Mouse (Mus musculus): ENCODE data around the gene Itk.

Itk gene

DNA sequence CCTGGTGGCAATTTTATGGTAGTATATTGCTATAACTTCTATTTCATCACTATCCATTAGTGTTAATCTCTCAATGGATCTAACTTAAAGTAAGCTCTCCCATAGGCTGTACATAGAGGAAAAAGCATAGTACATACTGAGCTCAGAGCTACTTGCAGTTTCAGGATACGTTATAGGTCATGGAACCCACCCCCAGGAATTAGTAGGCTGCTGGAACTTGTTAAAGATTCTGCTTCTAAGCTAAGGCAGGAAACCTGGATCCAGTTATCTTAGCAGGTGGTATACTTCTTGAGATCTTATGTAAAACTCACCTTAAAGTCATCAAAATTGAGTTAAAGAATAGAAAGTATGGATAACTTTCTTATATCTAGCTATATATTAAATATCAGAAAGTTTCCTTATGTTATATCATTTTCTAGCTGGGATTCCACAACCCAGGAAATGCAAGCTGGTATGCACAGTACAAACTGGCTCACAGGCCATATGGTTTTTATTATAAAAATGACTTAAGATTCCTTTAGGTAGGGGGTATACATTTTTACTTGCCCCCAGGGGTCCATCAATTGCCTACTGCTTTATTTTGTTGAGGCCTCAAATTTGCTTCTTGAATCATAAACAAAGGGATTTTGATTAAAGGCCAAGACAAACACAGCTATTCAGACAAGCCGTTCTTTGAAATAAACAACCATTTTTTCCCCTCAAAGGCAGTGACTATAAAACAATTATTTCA, 39.5 kb downstream of the Itk start:
- DNase-seq: no peak

DNA sequence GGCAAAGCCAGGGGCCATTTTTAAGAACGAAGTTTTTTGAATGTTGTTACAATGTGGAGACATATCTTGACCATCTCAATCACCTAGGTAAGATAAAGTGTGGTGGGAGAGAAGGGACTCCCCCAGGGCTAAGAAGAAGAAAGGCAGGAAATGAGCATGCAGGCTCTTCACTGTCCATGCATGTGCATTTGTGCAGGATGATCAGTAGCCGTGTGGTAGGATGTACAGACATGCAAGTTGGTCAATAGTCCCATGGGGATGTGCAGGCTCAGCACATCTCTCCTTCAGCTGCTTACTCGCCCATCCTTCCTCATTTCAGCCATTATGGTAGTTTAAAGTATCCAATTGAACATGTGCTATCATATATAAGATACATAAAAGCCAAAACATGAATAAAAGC, 40.9 kb downstream of the Itk start:
- DNase-seq: no peak

DNA sequence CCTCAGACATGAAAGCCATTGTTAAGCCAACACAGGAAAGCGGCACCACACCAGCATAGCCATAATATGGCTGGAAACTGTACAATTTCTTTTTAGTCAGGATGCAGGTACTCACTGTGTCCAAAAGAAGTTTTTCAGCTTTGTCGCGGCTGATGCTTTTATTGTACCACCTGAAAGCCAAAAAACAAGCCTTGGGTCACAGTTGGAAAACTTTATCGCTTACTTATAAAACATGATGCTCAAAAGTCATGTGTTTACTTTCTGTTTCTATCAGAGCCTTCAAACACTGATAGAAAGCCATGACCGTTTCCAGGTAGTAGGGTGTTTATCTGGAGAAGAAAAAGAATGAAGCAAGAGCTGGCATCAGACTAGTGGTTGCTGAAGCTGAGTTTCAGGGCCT, 41.6 kb downstream of the Itk start:
- no peak for DNase-seq

DNA sequence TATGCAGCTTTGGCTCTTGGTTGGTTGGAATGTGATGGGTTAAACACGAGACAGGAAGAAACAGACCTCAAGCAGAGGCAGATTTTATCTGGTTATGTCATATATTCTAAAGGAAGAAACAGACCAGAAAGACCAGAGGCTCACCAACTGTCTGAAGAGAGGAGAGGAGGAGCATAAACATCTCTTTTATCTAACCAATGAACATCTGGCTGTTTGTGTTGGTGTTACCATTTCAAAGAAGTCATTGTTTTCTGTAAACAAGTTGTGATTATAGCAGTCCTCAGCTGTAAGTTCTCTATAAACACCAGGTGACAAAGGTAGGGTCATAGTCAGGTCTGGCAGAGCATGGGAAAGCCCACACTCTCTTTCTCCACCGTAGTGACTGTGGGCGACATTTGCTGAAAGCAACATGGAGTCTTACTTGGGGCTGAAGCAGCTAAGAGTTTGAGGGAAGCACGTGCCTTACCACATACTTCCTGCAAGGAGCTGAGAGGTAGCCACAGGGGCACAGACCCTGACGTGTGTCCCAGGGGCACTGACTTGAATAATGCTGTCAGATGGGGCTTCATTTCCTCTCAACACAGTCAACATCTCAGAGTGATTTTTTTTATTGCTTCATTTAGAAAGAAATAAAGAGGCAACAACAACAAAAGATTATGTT, 45.3 kb downstream of the Itk start:
- DNase-seq: no peak

DNA sequence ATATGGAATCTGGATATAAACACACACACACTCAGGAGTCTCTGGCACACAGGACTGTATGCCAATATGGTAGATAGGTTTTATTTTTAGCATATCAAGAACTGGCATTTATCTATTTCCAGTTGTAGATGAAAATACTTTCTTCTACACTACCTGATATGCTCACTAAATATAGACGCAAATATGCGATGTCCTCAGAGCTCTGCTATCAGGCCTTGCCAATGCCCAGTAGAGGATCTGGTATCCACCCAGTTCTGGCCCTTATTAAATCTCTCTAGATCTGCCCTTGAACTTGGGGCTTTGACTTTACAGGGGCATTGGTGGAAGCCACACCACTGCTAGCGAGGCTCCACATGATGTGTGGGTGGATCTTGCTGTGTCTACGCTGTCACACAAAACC, 47.4 kb downstream of the Itk start:
- DNase-seq: no peak

DNA sequence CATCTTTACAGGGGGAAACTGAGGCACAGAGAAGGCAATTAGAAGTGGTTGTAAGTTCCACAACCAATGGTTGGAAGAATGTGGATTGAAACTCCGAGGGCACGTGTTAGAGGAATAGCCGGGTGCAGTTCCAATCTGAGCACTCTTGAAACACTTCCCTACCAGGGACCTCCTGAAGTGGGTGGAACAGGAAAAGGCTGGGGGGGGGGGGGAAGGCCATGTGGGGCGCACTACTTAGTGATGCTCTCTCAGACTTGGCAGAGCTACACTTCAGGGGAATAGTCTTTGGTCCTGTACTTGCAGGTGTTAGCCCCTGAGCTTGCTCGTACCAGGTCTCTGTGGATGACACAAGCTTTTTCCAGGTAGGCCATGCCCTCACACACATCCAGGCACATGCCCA, 53.3 kb downstream of the Itk start:
- DNase-seq: no peak

DNA sequence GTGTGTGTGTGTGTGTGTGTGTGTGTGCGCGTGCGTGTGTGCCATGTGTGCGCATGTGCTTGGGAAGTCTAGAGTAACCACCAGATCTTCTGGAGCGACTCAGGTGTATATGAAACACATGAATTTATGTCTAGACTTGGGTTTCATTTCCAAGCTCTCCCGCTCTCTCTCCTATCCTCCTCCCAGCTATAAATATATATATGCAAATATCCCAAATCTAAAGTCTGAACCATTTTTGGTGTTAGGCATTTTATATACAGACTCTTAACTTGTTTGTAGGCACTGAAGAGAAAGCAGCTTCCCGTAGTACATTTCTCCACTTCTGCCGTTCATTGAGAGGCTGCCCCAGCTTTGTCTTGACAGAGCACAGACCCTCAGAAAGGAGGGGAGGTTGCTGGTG, 57.1 kb downstream of the Itk start:
- DNase-seq: no peak

DNA sequence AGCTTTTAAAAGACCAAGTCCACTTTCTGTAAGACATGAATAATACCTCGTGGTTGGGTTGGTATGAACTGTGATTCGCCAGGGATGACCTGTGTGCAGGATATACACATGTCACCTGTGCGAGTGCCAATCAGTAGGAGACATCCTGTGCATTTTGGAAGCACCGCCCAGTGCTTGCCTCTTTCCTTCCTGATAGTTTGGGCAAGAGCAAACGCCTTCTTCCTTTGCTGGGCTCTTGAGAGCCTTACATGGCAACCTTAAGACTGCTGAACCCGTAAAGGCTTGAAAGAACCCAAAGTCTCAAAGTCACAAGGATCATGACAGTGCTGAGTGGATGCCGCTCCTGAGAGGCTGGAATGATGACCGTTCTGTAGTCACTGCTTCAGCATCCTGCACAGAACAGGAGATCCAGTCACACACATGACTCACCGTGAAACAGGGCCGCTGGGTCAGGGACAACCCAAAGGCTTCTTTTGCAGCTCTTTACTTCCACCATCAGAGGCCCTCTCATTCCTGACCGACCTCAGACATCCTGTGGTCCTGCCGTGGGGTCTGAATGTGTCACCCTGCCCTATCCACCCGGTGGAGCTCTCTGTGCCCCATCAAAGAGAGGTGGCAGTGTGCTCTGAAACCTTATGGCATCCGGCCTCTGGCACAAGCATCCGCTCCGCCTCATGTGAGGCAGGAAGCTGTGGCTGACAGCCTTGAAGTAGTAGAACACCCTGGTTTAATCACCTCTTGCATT, 62.9 kb downstream of the Itk start:
- DNase-seq: no peak

DNA sequence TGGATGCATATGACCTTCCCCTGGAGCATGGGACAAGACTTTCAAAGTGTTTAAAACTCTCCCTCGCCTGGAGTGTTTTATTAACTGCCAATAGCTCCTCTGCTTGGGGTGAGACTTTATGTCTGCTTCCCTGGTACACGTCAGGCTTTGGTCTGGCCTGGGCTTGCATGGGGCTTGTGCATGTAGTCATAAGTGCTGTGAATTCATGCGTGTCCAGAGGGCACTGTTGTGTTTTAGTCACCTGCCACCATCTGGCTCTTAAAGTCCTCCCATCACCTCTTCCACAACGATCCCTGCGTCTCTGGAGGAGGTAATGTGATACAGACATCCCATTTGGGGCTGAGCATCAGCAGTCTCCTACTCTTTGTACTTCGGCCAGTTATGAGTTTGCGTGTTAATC, 67.8 kb downstream of the Itk start:
- DNase-seq: no peak

DNA sequence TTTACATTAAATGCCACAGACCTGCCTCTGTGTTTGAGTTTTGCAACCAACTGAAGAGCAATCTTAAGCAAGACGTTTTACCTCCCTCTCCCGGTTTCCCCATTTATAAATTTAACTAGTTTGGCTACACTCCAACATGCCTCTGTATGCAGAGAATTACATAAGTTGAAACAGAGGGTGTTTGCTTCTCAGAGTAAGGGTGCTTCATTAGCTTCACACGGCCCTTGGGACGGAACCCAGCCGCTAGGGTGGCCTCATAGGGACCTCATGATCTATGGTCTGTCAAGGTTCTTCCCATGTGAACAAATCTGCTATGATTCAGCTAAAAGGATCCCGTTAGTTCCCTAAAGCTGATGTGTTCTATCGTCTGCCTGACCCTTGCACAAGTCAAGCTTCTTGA, 74.8 kb downstream of the Itk start:
- no peak for DNase-seq

DNA sequence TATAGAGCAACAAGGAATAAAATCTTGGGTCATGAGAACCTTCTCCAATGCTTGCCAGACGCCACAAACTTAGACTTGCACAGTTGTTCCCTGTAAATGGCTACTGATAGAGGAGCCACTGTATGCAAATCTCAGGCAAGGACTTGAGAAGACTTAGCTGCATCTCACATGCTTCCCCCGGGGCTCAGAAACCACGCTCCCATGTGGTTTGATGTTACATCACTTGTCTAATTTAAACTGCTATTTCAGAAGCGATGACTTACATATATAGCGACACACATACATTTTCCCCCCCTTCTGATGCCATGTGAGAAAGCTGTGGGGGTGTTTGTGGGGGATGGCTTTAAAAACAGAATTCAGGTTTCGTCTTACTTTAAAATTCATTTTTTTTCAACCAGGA, 75.5 kb downstream of the Itk start:
- no peak for DNase-seq

DNA sequence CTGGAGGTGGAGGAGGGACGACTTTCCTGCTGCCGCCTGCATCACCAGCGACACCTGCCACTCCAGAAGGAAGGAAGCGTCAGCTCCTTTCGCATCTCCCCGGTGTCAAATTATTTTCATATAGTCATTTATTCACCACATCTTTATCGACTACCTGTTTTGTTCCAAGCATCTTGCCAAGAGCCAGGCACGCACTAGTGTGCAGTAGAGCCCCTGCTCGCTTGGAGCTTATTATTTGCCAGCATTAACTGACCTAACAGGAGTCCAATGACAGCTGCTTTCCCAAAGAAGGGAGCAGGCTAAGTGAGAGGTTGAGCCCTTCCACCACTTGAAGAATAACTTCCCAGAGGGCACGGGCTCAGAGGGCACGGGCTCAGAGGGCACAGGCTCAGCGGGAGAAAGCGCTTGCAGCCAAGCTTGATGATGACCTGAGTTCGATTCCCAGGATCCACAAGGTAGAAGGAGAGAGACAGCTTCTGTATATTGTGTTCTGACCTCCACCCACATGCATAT, 76.7 kb downstream of the Itk start, which contains the start of gene Cyfip2:
Gene Cyfip2, minus strand, starts transcription at position 337 of the 513 bp plus-strand sequence.
- peak; percentile 76 for DNase-seq

DNA sequence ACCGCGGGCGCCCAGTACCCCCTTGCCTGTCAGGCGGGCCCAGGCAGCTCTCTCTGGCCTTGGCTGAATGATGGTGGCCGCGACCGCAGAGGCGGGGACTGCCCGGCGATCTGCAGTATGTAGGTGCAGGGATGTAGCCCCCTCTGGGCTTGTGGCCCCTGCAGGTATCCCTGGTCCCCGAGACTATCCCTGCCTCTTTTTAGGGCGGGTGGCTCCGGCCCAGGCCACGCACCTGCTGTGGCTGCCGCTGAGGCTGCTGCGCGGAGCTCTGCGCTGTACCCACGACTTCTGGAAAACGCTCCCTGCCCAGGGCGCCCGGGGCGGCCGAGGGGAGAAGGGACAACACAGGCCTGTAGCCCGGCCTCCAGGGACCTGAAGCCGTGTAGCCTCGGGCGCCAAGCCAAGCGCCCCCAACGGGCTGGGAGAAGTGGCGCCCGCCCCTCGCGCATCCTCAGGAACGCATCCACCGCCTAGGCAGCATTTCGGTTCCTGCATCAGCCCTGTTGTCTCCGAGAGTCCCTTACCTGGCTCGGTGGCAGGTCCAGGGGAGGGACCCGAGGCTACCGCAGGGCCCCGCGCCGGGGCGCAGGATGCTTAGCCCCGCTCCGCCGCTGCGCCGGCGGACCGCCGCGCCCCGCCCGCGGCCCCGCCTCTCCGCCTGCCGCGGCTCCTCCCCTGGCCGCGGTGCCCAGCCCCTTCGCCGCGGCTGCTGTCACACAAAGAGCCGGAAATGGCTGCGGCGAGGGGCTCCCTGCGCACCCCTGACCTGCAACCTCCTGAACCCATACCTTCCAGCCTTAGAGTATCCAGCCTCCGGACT, 77.4 kb downstream of the Itk start:
- peak; percentile 83 for DNase-seq

DNA sequence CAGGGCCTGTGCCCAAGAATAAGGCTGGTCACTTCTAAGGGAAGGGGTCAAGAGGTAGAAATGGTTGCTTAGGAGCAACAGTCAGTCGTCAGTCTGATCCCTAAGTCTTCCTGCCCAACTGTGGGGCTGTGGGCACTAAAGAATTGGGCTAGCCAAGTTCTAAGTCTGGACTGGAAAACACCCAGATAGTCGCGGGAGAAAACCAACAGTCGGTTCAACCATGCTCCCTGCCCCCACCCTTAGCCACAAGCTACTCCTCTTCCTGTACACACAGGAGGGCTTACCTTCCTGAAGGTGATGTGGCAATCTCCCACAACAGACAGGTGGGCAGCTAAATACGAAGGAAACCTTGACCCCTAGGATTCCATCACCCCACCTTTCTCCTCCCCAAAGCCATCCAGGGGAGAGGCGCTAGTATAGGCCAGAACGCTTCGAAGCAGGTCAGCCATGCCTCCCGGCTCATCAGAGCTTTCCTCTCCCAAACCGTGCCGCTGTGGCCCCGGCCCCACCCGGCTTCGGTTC, 78.1 kb downstream of the Itk start:
- DNase-seq: peak; percentile 77

DNA sequence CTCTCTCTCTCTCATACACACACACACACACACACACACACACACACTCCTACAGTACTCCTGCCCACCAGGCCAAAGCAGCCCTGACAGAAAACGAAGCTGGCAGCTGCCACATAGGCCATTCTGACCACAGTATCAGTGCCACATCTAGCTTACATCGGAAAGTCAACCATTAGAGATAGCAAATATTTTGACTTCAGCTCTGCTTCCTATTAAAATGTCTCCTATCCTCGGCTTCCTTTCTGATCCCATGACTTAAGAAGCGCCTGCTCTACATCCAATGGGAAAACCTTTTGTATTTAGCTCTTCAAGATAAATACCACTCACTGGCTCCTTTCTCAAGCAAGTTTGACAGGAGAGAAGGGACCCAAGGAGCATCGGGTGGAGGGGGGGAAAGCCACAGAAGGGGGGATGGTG, 78.7 kb downstream of the Itk start:
- no peak for DNase-seq

DNA sequence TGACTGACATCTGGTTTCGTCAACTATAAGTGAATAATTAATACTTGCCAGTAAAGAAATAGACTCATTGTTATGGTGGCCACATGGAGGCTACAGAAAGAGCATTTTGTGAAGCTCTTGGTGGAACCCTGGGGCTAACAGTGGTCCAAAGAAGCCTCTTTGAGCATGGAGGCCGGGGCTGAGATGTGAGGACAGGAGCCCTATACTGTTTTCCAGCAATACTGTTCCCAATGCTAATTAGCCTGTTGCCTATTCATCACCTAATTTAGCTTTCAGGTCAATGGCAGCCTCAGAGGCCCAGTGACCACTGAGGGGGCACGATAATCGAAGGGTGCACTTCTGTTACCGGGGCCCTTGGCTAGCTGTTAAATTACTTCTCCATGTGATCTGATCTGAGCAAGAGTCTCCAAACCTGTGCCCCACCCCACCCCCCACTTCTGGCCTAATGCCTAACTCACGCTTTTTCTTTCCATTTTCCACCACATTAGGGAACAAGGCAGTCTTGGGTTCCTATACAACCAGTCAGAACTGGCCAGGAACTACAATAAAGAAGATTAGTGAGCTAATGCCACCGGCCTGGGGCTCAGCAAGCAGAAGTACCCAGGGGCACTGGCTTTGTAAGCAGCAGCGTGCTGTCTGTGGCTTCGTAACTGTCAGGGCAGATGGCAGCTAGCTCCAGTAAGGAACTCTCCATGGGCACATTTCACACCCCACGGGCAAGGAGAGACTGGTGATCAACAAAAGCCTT, 79.3 kb downstream of the Itk start:
- DNase-seq: peak; percentile 76

DNA sequence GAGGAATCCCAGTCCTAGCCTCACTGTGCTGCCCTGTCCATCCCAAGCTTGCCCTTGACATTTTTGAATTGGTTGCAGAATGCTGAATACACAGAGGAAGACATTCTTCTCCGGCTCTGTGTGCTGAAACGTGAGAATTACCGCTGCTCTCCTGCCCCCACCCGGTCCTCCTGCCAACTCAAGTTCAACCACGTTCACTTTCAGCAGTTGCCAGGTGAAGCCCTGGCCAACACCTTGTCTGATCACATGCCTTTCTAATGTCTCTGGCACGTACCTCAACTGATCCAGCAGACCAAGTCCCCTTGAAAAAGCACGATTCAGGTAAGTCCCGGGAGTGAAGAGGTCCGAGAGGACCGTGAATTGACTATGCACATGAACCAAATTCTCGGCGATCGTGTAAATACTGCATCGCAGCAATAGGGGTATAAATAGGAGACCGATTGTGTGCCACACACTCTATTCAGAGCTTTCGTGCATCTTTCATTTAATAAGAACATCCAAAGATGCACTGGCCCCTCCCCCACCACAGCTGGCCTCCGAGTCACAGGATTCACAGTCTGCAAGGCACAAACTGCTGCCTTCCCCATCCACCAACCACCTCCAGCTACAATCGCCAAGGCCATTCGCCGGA, 80.1 kb downstream of the Itk start:
- DNase-seq: peak; percentile 70

DNA sequence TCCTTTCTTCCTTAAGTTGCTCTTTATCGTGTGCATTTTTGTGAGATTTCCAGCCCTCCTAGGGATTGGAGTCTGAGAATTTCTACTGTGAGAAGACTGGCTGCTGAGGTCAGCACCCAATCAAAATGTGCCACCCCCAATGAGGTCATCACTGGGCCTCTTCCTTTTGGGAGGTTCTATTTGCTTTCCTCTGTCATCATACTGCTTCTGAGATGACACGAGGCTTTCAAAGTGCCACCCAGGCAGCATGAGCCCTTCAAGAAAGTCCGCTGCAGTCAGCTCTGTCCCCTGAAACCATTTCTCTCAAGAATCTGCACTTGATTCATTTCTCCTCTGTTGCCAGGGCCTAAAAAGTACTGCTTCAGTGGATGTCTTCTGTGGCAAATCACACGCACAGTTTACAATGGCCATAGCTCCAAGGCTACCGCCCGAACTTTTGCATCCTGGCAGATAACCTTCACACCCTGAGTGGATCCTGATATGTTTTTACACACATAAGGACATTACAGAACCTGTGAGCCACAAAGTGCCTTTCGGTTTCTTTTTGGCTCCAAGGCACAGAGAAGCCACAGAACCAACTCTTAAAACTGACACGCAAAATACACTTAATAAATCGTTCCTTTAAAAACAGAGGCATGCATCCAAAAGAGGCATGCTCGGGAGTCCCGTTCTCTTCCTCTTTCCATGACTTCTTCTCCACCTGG, 80.9 kb downstream of the Itk start:
- DNase-seq: peak; percentile 37

DNA sequence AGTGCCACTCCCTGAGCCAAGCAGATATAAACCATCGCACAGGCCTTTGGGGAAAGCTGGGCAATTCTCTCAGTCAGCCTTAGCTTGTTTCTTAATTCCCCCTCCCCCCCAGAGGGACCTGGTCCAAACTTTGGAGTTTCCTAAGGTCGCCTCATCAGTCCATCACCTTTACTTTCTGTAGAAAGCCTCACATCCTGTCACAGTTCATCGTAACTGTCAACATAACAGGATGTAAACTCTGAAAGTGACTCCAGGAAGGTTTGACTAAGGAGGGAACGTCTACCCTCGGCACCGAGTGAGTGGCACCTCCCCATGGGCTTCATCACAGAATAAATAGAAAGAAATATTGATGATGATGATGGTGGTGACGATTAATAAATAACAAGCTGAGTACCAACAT, 81.5 kb downstream of the Itk start:
- DNase-seq: no peak

DNA sequence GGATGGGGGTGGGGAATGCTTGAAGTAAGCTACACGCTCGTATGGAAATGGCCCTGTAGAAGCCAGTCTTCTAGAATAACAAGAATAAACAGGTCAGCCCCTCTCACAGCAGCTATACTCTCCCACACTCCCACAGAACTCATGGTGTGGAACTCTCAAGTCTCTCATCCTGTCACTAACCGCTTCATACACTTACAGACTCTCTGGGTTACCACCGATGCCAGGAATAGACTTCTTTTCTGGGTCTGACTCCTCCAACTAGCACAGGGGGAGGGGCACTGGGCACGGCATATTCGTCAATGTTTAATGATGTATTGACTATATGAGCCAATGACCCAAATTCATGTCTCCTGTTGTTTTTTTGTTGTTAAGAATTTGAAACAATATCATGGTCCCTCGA, 82.5 kb downstream of the Itk start:
- DNase-seq: no peak
